Mouse (Mus musculus) layer of hippocampus, adult 8-10 months (tissue): ENCODE results near the gene Bhlhe40. TPM values are rescaled to one million over a fixed set of nuclear protein-coding genes. Genes with fewer than 3 reads are reported as not detected.

Experiments used
- DNase-seq, 2 experiments: peaks; one replicate each; pipeline ENCODE4 v3.0.0; 2022; ENCODE audit warnings: low spot score in 2 of 2
- total RNA-seq, 4 experiments: library from RNA; stranded (reverse); gene quantifications; 2 replicates each; pipeline ENCODE4 v1.2.4; 2022

The Bhlhe40 gene
- total RNA-seq, 4 experiments from 2014 or later: 114 to 124 (median 115) TPM

- DNase-seq: no peak
Measured at GRCm38 (mm10) chr6:108662314-108663240, 2.1 kb downstream of the Bhlhe40 start.

- no peak for DNase-seq
Measured at GRCm38 (mm10) chr6:108663241-108664194, 3.1 kb downstream of the Bhlhe40 start.

DNA sequence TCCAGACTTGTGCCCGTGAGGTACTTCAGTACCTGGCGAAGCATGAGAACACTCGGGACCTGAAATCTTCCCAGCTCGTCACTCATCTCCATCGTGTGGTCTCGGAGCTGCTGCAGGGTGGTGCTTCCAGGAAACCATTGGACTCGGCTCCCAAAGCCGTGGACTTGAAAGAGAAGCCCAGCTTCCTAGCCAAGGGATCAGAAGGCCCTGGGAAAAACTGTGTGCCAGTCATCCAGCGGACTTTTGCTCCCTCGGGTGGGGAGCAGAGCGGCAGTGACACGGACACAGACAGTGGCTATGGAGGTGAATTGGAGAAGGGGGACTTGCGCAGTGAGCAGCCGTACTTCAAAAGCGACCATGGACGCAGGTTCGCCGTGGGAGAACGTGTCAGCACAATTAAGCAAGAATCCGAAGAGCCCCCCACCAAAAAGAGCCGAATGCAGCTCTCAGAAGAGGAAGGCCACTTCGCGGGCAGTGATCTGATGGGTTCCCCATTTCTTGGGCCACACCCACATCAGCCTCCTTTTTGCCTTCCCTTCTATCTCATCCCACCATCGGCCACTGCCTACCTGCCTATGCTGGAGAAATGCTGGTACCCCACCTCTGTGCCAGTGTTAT, 4.2 kb downstream of the Bhlhe40 start:
- no peak for DNase-seq

DNA sequence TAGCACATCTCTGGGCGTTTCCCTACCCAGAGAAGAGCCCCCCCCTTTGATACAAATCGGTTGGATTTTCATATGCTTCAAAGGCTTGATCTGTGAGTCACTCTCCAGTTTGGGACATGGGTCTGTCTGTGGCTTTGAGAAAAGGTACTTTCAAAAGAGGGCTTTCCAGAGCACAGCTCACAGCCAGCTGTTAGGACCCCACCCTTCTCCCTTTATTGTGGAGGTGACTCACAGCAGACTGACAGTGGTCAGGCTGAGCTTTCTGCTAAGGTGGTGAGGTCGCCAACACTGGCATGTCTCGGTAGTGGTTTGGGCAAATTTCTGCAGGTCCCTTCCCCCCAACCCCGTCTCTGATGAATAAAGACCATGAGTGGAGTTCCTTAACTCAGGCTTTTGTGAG, 5.2 kb downstream of the Bhlhe40 start:
- DNase-seq: no peak

DNA sequence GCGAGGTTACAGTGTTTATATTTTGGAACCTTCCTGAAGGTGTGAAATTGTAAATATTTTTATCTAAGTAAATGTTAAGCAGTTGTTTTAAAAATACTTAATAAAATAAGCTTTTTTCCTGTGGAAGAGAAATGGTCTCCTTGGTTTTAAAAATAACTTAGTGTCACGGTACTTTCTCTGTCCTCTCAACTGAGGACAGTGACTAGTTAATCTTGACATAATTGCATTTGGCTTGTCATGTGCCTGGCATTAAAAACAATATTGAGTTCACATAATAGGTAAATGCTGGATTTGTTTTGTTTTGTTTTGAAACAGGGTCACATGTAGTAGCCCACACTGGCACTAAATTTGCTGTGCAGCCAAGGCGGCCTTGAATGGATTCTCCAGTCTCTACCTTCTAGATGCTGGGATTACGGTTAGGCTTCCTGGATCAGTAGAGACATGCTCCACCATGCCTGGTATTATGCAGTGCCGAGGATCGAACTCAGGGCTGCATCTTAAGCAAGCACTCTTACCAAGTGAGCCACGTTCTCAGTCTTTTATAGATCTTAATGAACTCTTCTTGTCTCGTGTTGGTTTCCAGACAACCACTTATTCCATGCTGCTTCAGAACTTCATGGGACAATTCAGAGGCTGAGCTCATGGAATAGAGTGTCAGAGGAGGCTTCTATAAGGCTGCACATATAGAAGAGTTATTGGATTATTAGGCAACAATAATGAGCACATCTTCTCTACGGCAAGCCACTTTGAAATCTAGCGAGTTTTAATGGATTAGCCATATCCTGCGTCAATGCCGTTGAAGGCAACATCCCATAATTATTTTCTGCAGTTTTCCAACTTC, 6.4 kb downstream of the Bhlhe40 start:
- no peak for DNase-seq

DNA sequence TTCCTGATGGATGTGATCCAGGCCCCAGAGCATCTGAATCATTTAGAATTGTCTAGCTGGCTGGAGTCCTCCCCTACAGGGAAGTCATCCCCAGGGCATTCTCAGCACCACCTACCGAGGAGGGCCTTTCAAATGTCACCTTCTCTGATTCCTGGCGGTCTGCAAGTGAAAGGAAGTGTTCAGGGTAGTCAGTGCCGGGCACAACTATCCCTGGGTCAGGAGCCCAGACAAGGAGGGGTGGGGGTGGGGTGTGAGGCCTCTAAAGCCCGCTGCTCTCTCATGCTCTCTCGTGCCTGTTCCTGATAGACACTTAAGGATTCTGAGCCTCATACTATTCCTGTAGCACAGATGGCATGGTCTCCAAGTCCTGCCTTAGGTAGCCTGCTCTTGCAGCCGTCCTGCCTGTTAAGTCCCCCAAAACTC, 7.2 kb downstream of the Bhlhe40 start:
- DNase-seq: no peak

DNA sequence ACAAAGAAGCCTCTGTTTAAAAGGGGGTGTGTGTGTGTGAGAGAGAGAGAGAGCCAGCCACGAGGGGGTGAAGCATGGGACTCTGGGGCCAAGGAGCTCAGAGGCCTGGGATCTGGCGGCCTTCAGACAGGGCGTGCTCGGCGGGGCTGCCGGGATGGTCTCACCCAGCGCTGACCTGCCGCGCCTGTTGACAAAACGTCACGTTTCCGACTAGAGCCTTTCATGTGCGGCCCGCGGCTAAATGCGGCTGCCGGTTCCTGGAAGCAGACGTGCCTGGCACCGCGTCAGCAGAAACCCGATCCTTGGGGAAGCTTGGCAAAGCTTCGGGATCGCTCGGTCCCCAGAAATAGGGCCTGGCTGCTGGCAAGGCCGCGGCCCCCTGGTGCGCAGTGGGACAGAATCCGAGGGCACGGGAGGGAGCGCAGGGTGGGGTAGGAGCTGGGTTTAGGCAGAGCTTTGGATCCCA, 7.9 kb downstream of the Bhlhe40 start:
- DNase-seq: peak; percentile 80 to 82

GRCm38 (mm10) chr6:108670276-108670675, 9.8 kb downstream of the Bhlhe40 start:
- DNase-seq: no peak

GRCm38 (mm10) chr6:108670821-108671220, 10.4 kb downstream of the Bhlhe40 start:
- no peak for DNase-seq

DNA sequence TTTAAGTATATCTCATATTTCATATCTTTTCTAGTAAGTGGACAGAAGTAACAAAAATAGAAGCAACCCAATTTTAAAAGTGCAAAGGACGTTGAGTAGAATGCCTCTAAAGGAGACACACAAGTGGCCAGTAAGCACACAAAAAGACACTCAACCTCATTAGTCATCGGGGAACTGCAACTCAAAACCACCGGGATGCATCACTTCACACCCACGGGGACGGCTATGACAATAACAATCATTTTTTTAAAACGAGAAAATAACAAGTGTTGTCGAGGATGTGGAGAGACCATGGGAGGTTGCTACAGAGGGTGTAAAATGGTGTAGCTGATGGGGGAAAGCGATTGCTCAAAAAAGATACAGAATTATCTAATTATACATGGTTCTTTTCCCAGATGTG, 11.7 kb downstream of the Bhlhe40 start:
- DNase-seq: no peak

DNA sequence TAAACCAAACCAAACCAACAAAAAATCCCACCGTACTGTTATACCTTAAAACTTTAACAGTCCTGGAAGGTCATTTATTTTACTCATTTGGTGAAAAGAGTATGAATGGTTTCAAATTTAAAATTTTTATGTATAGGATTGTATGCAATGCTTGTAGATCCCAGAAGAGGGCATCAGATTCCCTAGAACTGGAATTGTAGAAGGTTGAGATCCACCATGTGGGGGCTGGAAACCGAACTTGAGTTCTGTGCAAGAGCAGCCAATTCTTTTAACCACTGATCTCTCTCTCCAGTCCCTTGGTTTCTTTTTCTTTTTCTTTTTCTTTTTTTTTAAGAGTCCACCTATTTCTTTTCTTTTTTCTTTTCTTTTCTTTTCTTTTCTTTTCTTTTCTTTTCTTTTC, 13.8 kb downstream of the Bhlhe40 start:
- DNase-seq: no peak

DNA sequence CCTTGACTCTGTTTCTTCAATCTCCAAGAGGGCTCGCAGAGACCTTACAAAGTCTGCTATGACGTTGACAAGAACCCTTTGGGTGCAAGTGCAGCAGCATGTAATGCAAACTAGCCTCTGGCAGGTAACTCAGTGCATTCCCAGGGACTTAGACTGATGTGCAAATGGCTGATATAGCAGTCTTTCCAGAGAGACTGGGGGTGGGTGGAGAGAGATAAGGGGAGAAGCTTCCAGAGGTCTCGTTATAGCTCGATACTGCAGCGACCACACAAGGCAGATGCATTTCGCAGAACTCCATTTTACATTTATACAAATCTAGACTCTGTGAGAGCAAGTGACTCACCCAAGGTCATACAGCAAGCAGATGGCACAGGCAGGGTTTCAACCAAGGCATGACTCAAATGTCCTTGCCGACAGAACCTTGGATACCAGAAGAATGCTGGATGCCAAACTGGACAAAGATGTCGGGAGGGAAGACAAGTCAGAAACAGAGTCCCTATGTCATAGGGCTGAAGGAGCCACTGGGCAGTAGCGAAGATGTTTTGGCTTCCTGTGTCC, 16.4 kb downstream of the Bhlhe40 start:
- DNase-seq: no peak

- DNase-seq: no peak
Measured at GRCm38 (mm10) chr6:108677697-108678096, 17.3 kb downstream of the Bhlhe40 start.

GRCm38 (mm10) chr6:108678227-108678626, 17.8 kb downstream of the Bhlhe40 start:
- DNase-seq: no peak

- DNase-seq: no peak
Measured at GRCm38 (mm10) chr6:108680503-108680902, 20.1 kb downstream of the Bhlhe40 start.

DNA sequence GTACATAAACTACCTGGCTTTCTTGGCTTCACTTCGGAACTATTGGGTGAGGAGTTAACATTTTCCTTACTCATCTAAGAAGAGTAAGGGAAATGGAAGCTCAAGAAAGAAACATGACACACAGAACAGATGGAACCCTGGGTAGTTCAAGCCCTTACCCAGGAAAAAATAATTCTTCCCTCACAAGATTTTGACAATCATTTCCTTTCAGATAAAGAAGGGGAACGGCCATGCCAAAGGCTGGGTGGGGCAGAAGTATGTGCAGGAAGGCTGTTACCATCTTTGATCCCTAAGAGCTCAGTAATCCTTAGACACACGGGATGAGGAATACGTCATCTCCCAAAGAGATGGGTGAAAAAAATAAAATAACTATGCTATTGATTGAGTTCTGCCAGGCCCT, 20.7 kb downstream of the Bhlhe40 start:
- DNase-seq: no peak

DNA sequence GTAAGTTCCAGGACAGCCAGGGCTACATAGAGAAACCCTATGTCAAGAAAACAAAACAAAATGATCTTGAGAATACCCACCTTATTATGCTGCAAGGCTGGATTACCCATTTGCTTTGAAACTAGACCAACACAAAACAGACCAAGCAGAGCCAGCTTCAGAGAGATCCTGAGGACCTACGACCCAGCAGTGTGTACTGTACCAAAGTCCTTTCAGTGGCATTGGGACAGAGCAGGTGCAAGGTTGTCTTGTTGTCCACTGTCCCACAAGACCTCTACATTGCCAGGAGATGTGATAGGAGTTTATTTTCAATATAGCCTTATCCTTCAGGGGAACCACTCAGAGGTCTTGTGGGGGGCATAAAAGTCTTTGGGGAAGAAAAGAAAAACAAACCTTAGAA, 22.7 kb downstream of the Bhlhe40 start:
- DNase-seq: no peak

- no peak for DNase-seq
Measured at GRCm38 (mm10) chr6:108684430-108684829, 24.0 kb downstream of the Bhlhe40 start.

GRCm38 (mm10) chr6:108685758-108686355, 25.4 kb downstream of the Bhlhe40 start:
- DNase-seq: no peak

DNA sequence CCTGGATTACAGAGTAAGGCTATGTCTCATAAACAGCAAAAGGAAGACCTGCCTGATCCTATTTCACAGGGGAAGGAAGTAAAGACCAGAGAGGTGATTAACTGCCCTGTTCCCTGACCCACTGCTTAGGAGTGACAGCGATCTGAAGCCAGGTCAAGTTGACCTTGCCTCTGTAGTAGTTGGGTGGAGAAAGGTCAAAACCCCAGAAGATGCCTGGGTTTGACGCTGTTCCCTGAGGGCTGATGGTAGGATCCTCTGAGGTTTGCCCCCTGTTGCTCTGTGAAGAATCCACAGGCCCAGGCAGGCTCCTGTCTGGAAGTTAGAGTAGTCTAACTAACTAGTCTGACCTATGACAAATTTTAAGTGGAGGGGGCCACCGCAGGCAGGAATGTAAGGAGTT, 26.5 kb downstream of the Bhlhe40 start:
- no peak for DNase-seq
